Mouse (Mus musculus): ENCODE results near the gene Slamf7. TPM values are rescaled to one million over a fixed set of nuclear protein-coding genes. Genes with fewer than 3 reads are reported as not detected.

Gene Slamf7
- total and polyA plus RNA-seq, 3 experiments, result 6.8 to 15.4 (median 10.6) TPM

DNA sequence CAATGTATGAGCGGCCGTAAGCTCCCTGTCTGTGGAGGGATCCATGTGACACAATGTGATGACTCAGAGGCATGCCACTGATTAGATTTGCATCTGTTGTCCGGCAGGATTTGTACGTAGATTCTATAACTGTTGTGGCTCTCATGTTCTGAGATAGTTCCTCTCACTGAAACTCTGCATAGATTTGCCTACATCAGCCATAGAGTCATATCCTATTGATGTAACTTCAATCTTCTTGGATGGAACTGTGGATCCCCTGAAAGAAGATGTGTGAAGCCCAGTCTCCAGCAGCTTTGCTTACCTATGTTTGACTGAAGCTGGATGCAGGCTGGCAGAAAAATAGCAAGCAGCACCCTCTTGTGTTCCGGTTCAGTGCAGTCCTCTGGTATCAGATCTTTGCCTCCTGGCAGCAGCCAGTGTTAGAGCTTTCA lies 5.7 kb upstream of the Slamf7 start:
- TF ChIP-seq ZC3H11A (IDR thresholded peaks at IDR 0.05; ENCODE audit: low read depth, low read length), result peak; percentile 23; the same call in 1 of the 2 replicates
- TF ChIP-seq IRF4 (IDR thresholded peaks at IDR 0.05; ENCODE audit: low read depth, low read length), result 0 out of 2 replicates have a peak, but pooled peaks have one; percentile 24
- TF ChIP-seq JUND (conservative IDR thresholded peaks at IDR 0.05; ENCODE audit: low read depth, low read length), result no peak
- TF ChIP-seq TBP (conservative IDR thresholded peaks at IDR 0.05; ENCODE audit: low read depth, low read length), result no peak
- no peak for TF ChIP-seq ELF1 (IDR thresholded peaks at IDR 0.05; ENCODE audit: low read depth, low read length)
- TF ChIP-seq MAFK (IDR thresholded peaks at IDR 0.05; ENCODE audit: insufficient replicate concordance, low read length), result no peak
- peak; percentile 45; the same call in 1 of the 2 replicates for TF ChIP-seq NELFE (IDR thresholded peaks at IDR 0.05; ENCODE audit: low read depth, low read length)
- peak; percentile 45; the same call in 1 of the 2 replicates for TF ChIP-seq BHLHE40 (IDR thresholded peaks at IDR 0.05; ENCODE audit: low read depth, low read length)
- peak; percentile 74 for TF ChIP-seq RAD21 (IDR thresholded peaks at IDR 0.05; ENCODE audit: low read depth, low read length)
- 0 out of 2 replicates have a peak, but pooled peaks have one; percentile 44 for TF ChIP-seq MEF2A (IDR thresholded peaks at IDR 0.05; ENCODE audit: borderline replicate concordance, low read depth, low read length)
- TF ChIP-seq CHD2 (IDR thresholded peaks at IDR 0.05; ENCODE audit: low read length), result no peak
- TF ChIP-seq MXI1 (IDR thresholded peaks at IDR 0.05; ENCODE audit: low read depth, low read length), result peak; percentile 14; the same call in 1 of the 2 replicates
- no peak for TF ChIP-seq E2F4 (IDR thresholded peaks at IDR 0.05; ENCODE audit: insufficient replicate concordance, low read depth, low read length)
- peak; percentile 68 for TF ChIP-seq SMC3 (IDR thresholded peaks at IDR 0.05; ENCODE audit: low read depth, low read length)
- TF ChIP-seq ETS1 (conservative IDR thresholded peaks at IDR 0.05; ENCODE audit: low read depth, low read length), result 0 out of 2 replicates have a peak, but pooled peaks have one; percentile 11
- TF ChIP-seq MAZ (IDR thresholded peaks at IDR 0.05; ENCODE audit: low read depth, low read length), result 0 out of 2 replicates have a peak, but pooled peaks have one; percentile 35
- TF ChIP-seq CTCF (conservative IDR thresholded peaks at IDR 0.05 in 1 of 2, IDR thresholded peaks at IDR 0.05 in 1 of 2; ENCODE audit: low read depth in 2 of 2, low read length in 2 of 2), result peak in 1 of 2 experiments; percentile 72; a peak in 2 of 4 replicates
- H3K4me3 ChIP-seq (replicated peaks in 1 of 3; ENCODE audit: low read depth in 2 of 3, low read length in 2 of 3, poor library complexity in 1 of 3), result no peak overlapping the region
- peaks cover 8 to 36% of the 10 kb centered on the region in 2 experiments; a peak in 3 of 4 replicates for H3K4me1 ChIP-seq (ENCODE audit: control insufficient read depth in 1 of 2, insufficient read depth in 2 of 2)
- dilution Hi-C loops (cut with MboI; ENCODE audit: extremely low pct_ligation_motif_present, extremely low pct_unique_long_range_greater_than_20kb, low sequenced_read_pairs), result no loop called here
- no peaks in the 10 kb centered on the region for H3K36me3 ChIP-seq (replicated peaks in 1 of 2; ENCODE audit: control insufficient read depth in 1 of 2, insufficient read depth in 1 of 2, low read length in 1 of 2)
- H3K27ac ChIP-seq (ENCODE audit: insufficient read depth, low read depth), result no peak overlapping the region
- in situ Hi-C loops (cut with MboI; ENCODE audit: low pct_ligation_motif_present, low pct_unique_long_range_greater_than_20kb, low sequenced_read_pairs), result loop anchor here (5.0 kb wide), 1 partner anchor 51 kb away; the partner anchor contains the start of gene Ly9
- H3K9me3 ChIP-seq (replicated peaks; ENCODE audit: low read length), result no peaks in the 10 kb centered on the region
- H3K4me2 ChIP-seq (ENCODE audit: insufficient read depth, low read depth, poor library complexity, severe bottlenecking), result peak overlapping the region; percentile 53
- H3K79me2 ChIP-seq (replicated peaks; ENCODE audit: control insufficient read depth, extremely low read depth, insufficient read depth, poor library complexity, severe bottlenecking), result no peaks in the 10 kb centered on the region
- H3K27me3 ChIP-seq (replicated peaks), result no peaks in the 10 kb centered on the region
- DNase-seq (ENCODE audit: extremely low read depth), result peak; percentile 70
- no peak overlapping the region for H3K9ac ChIP-seq (ENCODE audit: insufficient read depth, low read depth)

DNA sequence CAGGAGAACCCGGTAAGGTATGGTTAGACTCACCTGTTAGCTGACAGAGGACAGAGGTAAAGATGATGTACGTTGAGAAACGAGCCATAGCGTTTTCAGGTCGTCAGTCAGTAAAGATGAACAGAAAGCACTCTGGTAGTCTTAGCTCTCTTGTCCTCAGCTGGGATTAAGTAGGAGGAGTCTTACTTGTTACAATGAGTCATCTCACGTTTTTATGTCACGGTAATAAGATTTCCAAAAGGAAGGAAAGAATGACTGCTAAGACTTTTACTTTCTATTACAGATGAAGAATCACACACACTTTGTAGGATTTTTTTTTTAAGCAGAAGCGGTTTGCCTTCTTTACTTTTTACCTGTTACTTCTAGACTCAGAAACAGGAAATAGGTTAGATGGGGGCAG lies 4.0 kb downstream of the Slamf7 start:
- peak; percentile 58 for DNase-seq (ENCODE audit: extremely low read depth)
- Histone ChIP-seq H3K9ac (ENCODE audit: insufficient read depth, low read depth) (no peak overlapping the region), H3K36me3 (replicated peaks in 1 of 2; ENCODE audit: control insufficient read depth in 1 of 2, insufficient read depth in 1 of 2, low read length in 1 of 2) (no peaks in the 10 kb centered on the region), H3K27ac (ENCODE audit: insufficient read depth, low read depth) (no peak overlapping the region), H3K79me2 (replicated peaks; ENCODE audit: control insufficient read depth, extremely low read depth, insufficient read depth, poor library complexity, severe bottlenecking) (no peaks in the 10 kb centered on the region), H3K27me3 (replicated peaks) (no peaks in the 10 kb centered on the region), H3K4me1 (ENCODE audit: control insufficient read depth in 1 of 2, insufficient read depth in 2 of 2) (peaks cover 8 to 52% of the 10 kb centered on the region in 2 experiments; a peak in 3 of 4 replicates), H3K4me2 (ENCODE audit: insufficient read depth, low read depth, poor library complexity, severe bottlenecking) (peak overlapping the region; percentile 80), H3K4me3 (replicated peaks in 1 of 3; ENCODE audit: low read depth in 2 of 3, low read length in 2 of 3, poor library complexity in 1 of 3) (peak overlapping the region; percentile 19 to 63 (median 50)), H3K9me3 (replicated peaks; ENCODE audit: low read length) (no peaks in the 10 kb centered on the region)
- dilution Hi-C loops (cut with MboI; ENCODE audit: extremely low pct_ligation_motif_present, extremely low pct_unique_long_range_greater_than_20kb, low sequenced_read_pairs), result no loop called here
- in situ Hi-C loops (cut with MboI; ENCODE audit: low pct_ligation_motif_present, low pct_unique_long_range_greater_than_20kb, low sequenced_read_pairs), result no loop called here
- TF ChIP-seq MAFK (IDR thresholded peaks at IDR 0.05; ENCODE audit: insufficient replicate concordance, low read length), result no peak
- no peak for TF ChIP-seq NELFE (IDR thresholded peaks at IDR 0.05; ENCODE audit: low read depth, low read length)
- no peak for TF ChIP-seq TBP (conservative IDR thresholded peaks at IDR 0.05; ENCODE audit: low read depth, low read length)
- TF ChIP-seq HCFC1 (IDR thresholded peaks at IDR 0.05; ENCODE audit: low read depth, low read length), result no peak
- TF ChIP-seq CHD1 (IDR thresholded peaks at IDR 0.05; ENCODE audit: low read depth, low read length), result no peak
- TF ChIP-seq ZC3H11A (IDR thresholded peaks at IDR 0.05; ENCODE audit: low read depth, low read length), result no peak
- TF ChIP-seq E2F4 (IDR thresholded peaks at IDR 0.05; ENCODE audit: insufficient replicate concordance, low read depth, low read length), result no peak
- TF ChIP-seq MAX (IDR thresholded peaks at IDR 0.05; ENCODE audit: low read length), result no peak
- TF ChIP-seq BHLHE40 (IDR thresholded peaks at IDR 0.05; ENCODE audit: low read depth, low read length), result peak; percentile 95
- TF ChIP-seq RCOR1 (conservative IDR thresholded peaks at IDR 0.05; ENCODE audit: low read depth, low read length), result no peak
- TF ChIP-seq JUN (IDR thresholded peaks at IDR 0.05; ENCODE audit: insufficient read depth, low read depth, low read length), result peak; percentile 73
- TF ChIP-seq NRF1 (IDR thresholded peaks at IDR 0.05; ENCODE audit: low read depth, low read length), result no peak
- TF ChIP-seq ZNF384 (IDR thresholded peaks at IDR 0.05; ENCODE audit: low read depth, low read length), result peak; percentile 35; the same call in 1 of the 2 replicates
- no peak for TF ChIP-seq MAZ (IDR thresholded peaks at IDR 0.05; ENCODE audit: low read depth, low read length)
- no peak for TF ChIP-seq MEF2A (IDR thresholded peaks at IDR 0.05; ENCODE audit: borderline replicate concordance, low read depth, low read length)
- TF ChIP-seq JUND (conservative IDR thresholded peaks at IDR 0.05; ENCODE audit: low read depth, low read length), result peak; percentile 79
- TF ChIP-seq ZMIZ1 (IDR thresholded peaks at IDR 0.05; ENCODE audit: low read depth, low read length), result no peak
- TF ChIP-seq SIN3A (IDR thresholded peaks at IDR 0.05; ENCODE audit: low read length), result no peak
- no peak for TF ChIP-seq CTCF (conservative IDR thresholded peaks at IDR 0.05 in 1 of 2, IDR thresholded peaks at IDR 0.05 in 1 of 2; ENCODE audit: low read depth in 2 of 2, low read length in 2 of 2)
- TF ChIP-seq MYC (IDR thresholded peaks at IDR 0.05; ENCODE audit: low read depth, low read length), result no peak
- no peak for TF ChIP-seq MXI1 (IDR thresholded peaks at IDR 0.05; ENCODE audit: low read depth, low read length)
- TF ChIP-seq ETS1 (conservative IDR thresholded peaks at IDR 0.05; ENCODE audit: low read depth, low read length), result peak; percentile 85
- no peak for TF ChIP-seq ELF1 (IDR thresholded peaks at IDR 0.05; ENCODE audit: low read depth, low read length)
- no peak for TF ChIP-seq USF2 (conservative IDR thresholded peaks at IDR 0.05; ENCODE audit: low read depth, low read length)
- no peak for TF ChIP-seq CHD2 (IDR thresholded peaks at IDR 0.05; ENCODE audit: low read length)
